Mouse (Mus musculus) lung, postnatal 0 days (tissue): ENCODE measurements around the gene Rspo4.

Experiments
- CTCF ChIP-seq: IDR thresholded peaks from 2 replicates; pipeline ENCODE4 v1.5.1; 2016; ENCODE audit warnings: antibody characterized with exemption, mild to moderate bottlenecking
- EP300 ChIP-seq: IDR thresholded peaks from 2 replicates; pipeline ENCODE4 v1.6.1; 2016; ENCODE audit warnings: antibody characterized with exemption, mild to moderate bottlenecking, control low read depth

GRCm38 (mm10) chr2:151866487-151866886 lies 23.8 kb downstream of the Rspo4 start:
- TF ChIP-seq CTCF: peak; percentile 76
- TF ChIP-seq EP300: no peak
